Mouse (Mus musculus) MEL (cell line): Measurements from ENCODE around the gene Gm49027. TPM values are rescaled to one million over a fixed set of nuclear protein-coding genes. Genes with fewer than 3 reads are reported as not detected.
A peak's percentile ranks its signal among the peaks of the same experiment; 100 is the strongest.

Experiments
- DNase-seq: peaks from one replicate; pipeline ENCODE4 v3.0.0; 2011; ENCODE audit warnings: low read depth, low spot score
- H3K27ac ChIP-seq: 2 replicates; pipeline ENCODE4 v1.5.1; 2012; ENCODE audit warnings: low read depth, mild to moderate bottlenecking, control low read depth, low read length, moderate library complexity; ENCODE audit not compliant: control insufficient read depth
- H3K27me3 ChIP-seq, 2 experiments: fragments of 150-350 bp in 1 of 2; sonication (generic) in 1 of 2; 2 replicates each; pipeline ENCODE4 v1.6.1; 2012; ENCODE audit warnings: low read length in 2 of 2, mild to moderate bottlenecking in 2 of 2, improper control_type of control experiment in 1 of 2, moderate library complexity in 1 of 2; ENCODE audit not compliant: insufficient read depth in 2 of 2, control insufficient read depth in 1 of 2
- H3K36me3 ChIP-seq, 2 experiments: 2 replicates each; pipeline ENCODE4 v1.6.1; 2012 to 2014; ENCODE audit warnings: low read length in 2 of 2, improper control_type of control experiment in 1 of 2, inconsistent platforms in 1 of 2, mild to moderate bottlenecking in 1 of 2; ENCODE audit not compliant: insufficient read depth in 2 of 2, control insufficient read depth in 1 of 2
- H3K4me1 ChIP-seq, 2 experiments: fragments of 150-350 bp in 1 of 2; sonication (generic) in 1 of 2; 2 replicates each; pipeline ENCODE4 v1.6.1; 2012; ENCODE audit warnings: low read length in 2 of 2, improper control_type of control experiment in 1 of 2, mild to moderate bottlenecking in 1 of 2; ENCODE audit not compliant: insufficient read depth in 2 of 2, control insufficient read depth in 1 of 2
- H3K4me3 ChIP-seq, 2 experiments: fragments of 150-350 bp in 1 of 2; sonication (generic) in 1 of 2; 2 replicates each; pipeline ENCODE4 v1.5.1; 2012; ENCODE audit warnings: low read depth in 2 of 2, low read length in 2 of 2, mild to moderate bottlenecking in 2 of 2, moderate library complexity in 2 of 2, control low read depth in 1 of 2, improper control_type of control experiment in 1 of 2; ENCODE audit not compliant: control insufficient read depth in 1 of 2, insufficient read depth in 1 of 2
- H3K79me2 ChIP-seq: 2 replicates; pipeline ENCODE4 v1.6.1; 2012; ENCODE audit warnings: mild to moderate bottlenecking, low read length, moderate library complexity; ENCODE audit not compliant: control insufficient read depth, poor library complexity, insufficient read depth
- H3K9ac ChIP-seq: 2 replicates; pipeline ENCODE4 v1.6.1; 2012; ENCODE audit warnings: low read depth, mild to moderate bottlenecking, control low read depth, low read length, moderate library complexity; ENCODE audit not compliant: control insufficient read depth, poor library complexity, severe bottlenecking
- H3K9me3 ChIP-seq: fragments of 150-350 bp; sonication (generic); replicated peaks from 2 replicates; pipeline ENCODE4 v1.6.1; 2012; ENCODE audit warnings: mild to moderate bottlenecking, low read length, improper control_type of control experiment, moderate library complexity; ENCODE audit not compliant: insufficient read depth
- CHD2 ChIP-seq: IDR thresholded peaks from 2 replicates; pipeline ENCODE4 v1.6.1; 2011; ENCODE audit warnings: low read length, improper control_type of control experiment
- CTCF ChIP-seq, 3 experiments: IDR thresholded peaks in 2 of 3; conservative IDR thresholded peaks in 1 of 3; 2 replicates each; pipeline ENCODE4 v1.5.1; 2011 to 2012; ENCODE audit warnings: low read length in 3 of 3, low read depth in 2 of 3, mild to moderate bottlenecking in 2 of 3, improper control_type of control experiment in 1 of 3, inconsistent platforms in 1 of 3, mixed read lengths in 1 of 3, moderate library complexity in 1 of 3; ENCODE audit not compliant: control insufficient read depth in 1 of 3, insufficient read depth in 1 of 3, poor library complexity in 1 of 3, severe bottlenecking in 1 of 3
- E2F4 ChIP-seq: IDR thresholded peaks from 2 replicates; pipeline ENCODE4 v1.6.1; 2011; ENCODE audit warnings: low read depth, low read length, improper control_type of control experiment, borderline replicate concordance
- ELF1 ChIP-seq: IDR thresholded peaks from 2 replicates; pipeline ENCODE4 v1.6.1; 2014; ENCODE audit warnings: low read depth, mild to moderate bottlenecking, inconsistent platforms, low read length, improper control_type of control experiment, moderate library complexity
- ETS1 ChIP-seq: IDR thresholded peaks from 2 replicates; pipeline ENCODE4 v1.6.1; 2012; ENCODE audit warnings: low read depth, mild to moderate bottlenecking, inconsistent platforms, low read length, improper control_type of control experiment, moderate library complexity
- GABPA ChIP-seq: IDR thresholded peaks from 2 replicates; pipeline ENCODE4 v1.6.1; 2012; ENCODE audit warnings: low read depth, mild to moderate bottlenecking, inconsistent platforms, low read length, improper control_type of control experiment, moderate library complexity
- GATA1 ChIP-seq: IDR thresholded peaks from 2 replicates; pipeline ENCODE4 v1.6.1; 2011; ENCODE audit warnings: low read depth, low read length, improper control_type of control experiment
- JUND ChIP-seq: IDR thresholded peaks from 2 replicates; pipeline ENCODE4 v1.6.1; 2011; ENCODE audit warnings: low read depth, mild to moderate bottlenecking, improper control_type of control experiment, low read length
- MAFK ChIP-seq: IDR thresholded peaks from 2 replicates; pipeline ENCODE4 v1.6.1; 2011; ENCODE audit warnings: low read depth, mild to moderate bottlenecking, low read length, improper control_type of control experiment, borderline replicate concordance
- MAX ChIP-seq: IDR thresholded peaks from 2 replicates; pipeline ENCODE4 v1.6.1; 2011; ENCODE audit warnings: low read length, improper control_type of control experiment
- MEF2A ChIP-seq: IDR thresholded peaks from 2 replicates; pipeline ENCODE4 v1.6.1; 2014; ENCODE audit warnings: low read depth, mild to moderate bottlenecking, inconsistent platforms, low read length, improper control_type of control experiment; ENCODE audit not compliant: poor library complexity, insufficient replicate concordance, severe bottlenecking; ENCODE audit errors: extremely low read depth
- MYB ChIP-seq: IDR thresholded peaks from 2 replicates; pipeline ENCODE4 v1.6.1; 2011; ENCODE audit warnings: mild to moderate bottlenecking, low read depth, low read length, improper control_type of control experiment
- MYC ChIP-seq: IDR thresholded peaks from 2 replicates; pipeline ENCODE4 v1.6.1; 2011; ENCODE audit warnings: low read depth, mild to moderate bottlenecking, low read length, improper control_type of control experiment, moderate library complexity
- NELFE ChIP-seq: IDR thresholded peaks from 2 replicates; pipeline ENCODE4 v1.6.1; 2011; ENCODE audit warnings: low read depth, low read length, improper control_type of control experiment
- POLR2AphosphoS2 ChIP-seq: IDR thresholded peaks from 2 replicates; pipeline ENCODE4 v1.6.1; 2011; ENCODE audit warnings: low read length, improper control_type of control experiment
- RAD21 ChIP-seq: IDR thresholded peaks from 2 replicates; pipeline ENCODE4 v1.6.1; 2011; ENCODE audit warnings: mild to moderate bottlenecking, low read depth, low read length, improper control_type of control experiment
- SIN3A ChIP-seq: IDR thresholded peaks from 2 replicates; pipeline ENCODE4 v1.6.1; 2012; ENCODE audit warnings: low read length, improper control_type of control experiment, inconsistent platforms
- SMC3 ChIP-seq: IDR thresholded peaks from 2 replicates; pipeline ENCODE4 v1.6.1; 2011; ENCODE audit warnings: low read depth, low read length, improper control_type of control experiment
- ZC3H11A ChIP-seq: IDR thresholded peaks from 2 replicates; pipeline ENCODE4 v1.6.1; 2012; ENCODE audit warnings: low read depth, mild to moderate bottlenecking, inconsistent platforms, low read length, improper control_type of control experiment
- ZKSCAN1 ChIP-seq: IDR thresholded peaks from 2 replicates; pipeline ENCODE4 v1.6.1; 2012; ENCODE audit warnings: low read depth, mild to moderate bottlenecking, inconsistent platforms, low read length, improper control_type of control experiment, moderate library complexity
- ZMIZ1 ChIP-seq: IDR thresholded peaks from 2 replicates; pipeline ENCODE4 v1.6.1; 2012; ENCODE audit warnings: low read depth, mild to moderate bottlenecking, inconsistent platforms, low read length, improper control_type of control experiment, moderate library complexity
- ZNF384 ChIP-seq: IDR thresholded peaks from 2 replicates; pipeline ENCODE4 v1.6.1; 2012; ENCODE audit warnings: low read depth, mild to moderate bottlenecking, inconsistent platforms, low read length, improper control_type of control experiment
- polyA plus RNA-seq, 2 experiments: library from polyadenylated mRNA; stranded (reverse) in 1 of 2; unstranded in 1 of 2; fragments of >175 nt in 1 of 2; fragments of >200 nt in 1 of 2; gene quantifications; 2 replicates each; pipeline versions ENCODE4 v1.2.1 to v1.2.4; 2012; ENCODE audit warnings: low replicate concordance in 2 of 2, low read depth in 1 of 2; ENCODE audit not compliant: insufficient read length in 2 of 2, insufficient read depth in 1 of 2, missing spikeins in 1 of 2
- total RNA-seq: library from RNA; depleted of rRNA; stranded (reverse); fragments of 300-350 nt; gene quantifications from 2 replicates; pipeline ENCODE4 v1.2.3, GENCODE M21; 2012

The Gm49027 gene
- total and polyA plus RNA-seq, 3 experiments = 0.53 to 0.54 TPM; not detected in 1

GRCm38 (mm10) chr5:123499717-123500116, 25.6 kb downstream of the Gm49027 start:
- H3K4me3 ChIP-seq = no peak overlapping the region
- H3K79me2 ChIP-seq = no peaks in the 10 kb centered on the region
- H3K9ac ChIP-seq = no peak overlapping the region
- peak; percentile 56 for DNase-seq
- H3K27me3 ChIP-seq = no peaks in the 10 kb centered on the region
- no peaks in the 10 kb centered on the region for H3K36me3 ChIP-seq
- H3K27ac ChIP-seq = no peak overlapping the region
- no peaks in the 10 kb centered on the region for H3K9me3 ChIP-seq
- H3K4me1 ChIP-seq = peaks cover 0 to 4% of the 10 kb centered on the region in 2 experiments; a peak in 1 of 4 replicates
- TF ChIP-seq MYC = no peak
- TF ChIP-seq ZC3H11A = peak; percentile 71
- no peak for TF ChIP-seq JUND
- TF ChIP-seq SMC3 = peak; percentile 70
- TF ChIP-seq RAD21 = peak; percentile 82
- peak; percentile 51 to 77 (median 57) for TF ChIP-seq CTCF (IDR thresholded peaks at IDR 0.05 in 2 of 3, conservative IDR thresholded peaks at IDR 0.05 in 1 of 3; ENCODE audit: control insufficient read depth in 1 of 3, insufficient read depth in 1 of 3, low read depth in 2 of 3, low read length in 3 of 3, poor library complexity in 1 of 3, severe bottlenecking in 1 of 3)
- TF ChIP-seq, all 39 proteins: peak for 4

GRCm38 (mm10) chr5:123489935-123490334, 35.4 kb downstream of the Gm49027 start:
- no peaks in the 10 kb centered on the region; a peak in 2 of 4 replicates for H3K27me3 ChIP-seq

GRCm38 (mm10) chr5:123489112-123489785, 36.0 kb downstream of the Gm49027 start, which contains the start of the genes Lrrc43 and Il31:
TSS of gene Lrrc43 (plus strand) at chr5:123489305.
TSS of gene Il31 (minus strand) at chr5:123489489.
- no peak for DNase-seq
- no peak for TF ChIP-seq ETS1
- TF ChIP-seq JUND = no peak
- no peak for TF ChIP-seq CTCF (IDR thresholded peaks at IDR 0.05 in 2 of 3, conservative IDR thresholded peaks at IDR 0.05 in 1 of 3; ENCODE audit: control insufficient read depth in 1 of 3, insufficient read depth in 1 of 3, low read depth in 2 of 3, low read length in 3 of 3, poor library complexity in 1 of 3, severe bottlenecking in 1 of 3)
- no peak for TF ChIP-seq ELF1
- TF ChIP-seq ZMIZ1 = no peak
- TF ChIP-seq, all 39 proteins: peak for 0
- Histone ChIP-seq H3K4me1 (no peaks in the 10 kb centered on the region; a peak in 1 of 4 replicates), H3K27ac (no peak within 1 kb of the TSS), H3K27me3 (no peaks in the 10 kb centered on the region; a peak in 2 of 4 replicates), H3K36me3 (no peaks in the 10 kb centered on the region), H3K9me3 (no peaks in the 10 kb centered on the region), H3K4me3 (no peak within 1 kb of the TSS), H3K9ac (no peak within 1 kb of the TSS), H3K79me2 (no peaks in the 10 kb centered on the region)

More at GRCm38 (mm10) chr5:123489935-123490334, 35.4 kb downstream of the Gm49027 start:
- no peak for DNase-seq
- Histone ChIP-seq H3K4me3 (no peak overlapping the region), H3K9me3 (no peaks in the 10 kb centered on the region), H3K36me3 (no peaks in the 10 kb centered on the region), H3K79me2 (no peaks in the 10 kb centered on the region), H3K9ac (no peak overlapping the region), H3K27ac (no peak overlapping the region), H3K4me1 (no peaks in the 10 kb centered on the region)
- no peak for TF ChIP-seq ZMIZ1
- TF ChIP-seq MAX = no peak
- TF ChIP-seq E2F4 = no peak
- no peak for TF ChIP-seq CTCF (IDR thresholded peaks at IDR 0.05 in 2 of 3, conservative IDR thresholded peaks at IDR 0.05 in 1 of 3; ENCODE audit: control insufficient read depth in 1 of 3, insufficient read depth in 1 of 3, low read depth in 2 of 3, low read length in 3 of 3, poor library complexity in 1 of 3, severe bottlenecking in 1 of 3)
- no peak for TF ChIP-seq SIN3A
- TF ChIP-seq GABPA = no peak
- no peak for TF ChIP-seq MYB
- no peak for TF ChIP-seq ZC3H11A
- no peak for TF ChIP-seq GATA1
- TF ChIP-seq ZKSCAN1 = no peak
- TF ChIP-seq ZNF384 = no peak
- TF ChIP-seq CHD2 = no peak
- no peak for TF ChIP-seq POLR2AphosphoS2
- TF ChIP-seq MEF2A = no peak
- TF ChIP-seq MAFK = no peak
- no peak for TF ChIP-seq NELFE
